Mouse (Mus musculus) gastrocnemius, postnatal 25 days (tissue): ENCODE data around the gene Ttll11. TPM values are rescaled to one million over a fixed set of nuclear protein-coding genes. Genes with fewer than 3 reads are reported as not detected.

ENCODE experiments used
- DNase-seq: peaks from one replicate; pipeline ENCODE4 v3.0.0; 2022
- total RNA-seq, 2 experiments: library from RNA; stranded (reverse); gene quantifications; 1 replicate in 1 of 2; 2 replicates in 1 of 2; pipeline ENCODE4 v1.2.3; 2021

Gene Ttll11
- total RNA-seq, 2 experiments from 2014 or later: 1.9 to 2.7 TPM

GRCm38 (mm10) chr2:35965883-35966513 is 13.7 kb downstream of the Ttll11 start:
- DNase-seq: no peak

DNA sequence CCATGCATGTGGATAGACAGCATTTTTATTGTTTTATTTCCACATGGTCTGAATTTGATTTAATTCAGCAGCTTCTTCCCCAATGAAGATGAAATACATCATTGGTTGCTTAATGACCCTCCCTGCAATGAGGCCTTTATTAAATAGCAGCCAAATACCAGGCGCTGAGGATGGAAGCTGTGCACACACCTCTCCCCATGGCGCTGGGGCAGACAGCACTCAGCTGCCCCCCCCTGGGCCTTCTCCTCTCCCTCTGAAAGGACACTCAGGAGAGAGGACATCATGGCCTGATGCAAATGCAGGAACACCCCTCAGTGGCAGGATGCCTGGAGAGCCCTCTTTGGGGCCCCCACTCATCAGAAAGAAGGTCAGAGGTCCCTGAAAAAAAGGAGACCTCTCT is 16.4 kb downstream of the Ttll11 start:
- no peak for DNase-seq

DNA sequence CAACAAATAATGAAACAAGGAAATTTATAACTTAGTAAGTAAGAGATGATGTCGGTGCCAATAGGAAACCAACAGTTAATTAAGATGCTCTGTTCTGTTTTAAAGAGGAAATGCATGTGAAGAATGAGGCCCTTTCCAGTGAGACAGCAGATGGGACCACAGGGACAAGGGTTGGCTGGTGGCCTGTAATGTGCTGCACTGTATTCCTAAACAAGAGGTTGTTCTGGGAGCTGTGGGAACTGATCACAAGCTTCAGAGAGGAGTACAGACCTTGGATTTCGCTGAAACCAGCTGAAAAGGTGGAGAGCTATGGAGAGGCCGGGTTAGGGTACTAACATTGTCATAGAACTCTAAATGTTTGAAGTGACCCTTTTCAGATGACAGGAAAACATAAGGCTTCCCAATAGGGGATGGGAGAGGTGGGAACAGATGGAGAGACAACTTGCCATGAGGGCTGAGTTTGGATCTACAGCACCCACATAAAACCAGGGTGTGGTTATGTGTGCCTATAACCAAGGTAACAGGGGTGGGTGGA is 18.1 kb downstream of the Ttll11 start:
- no peak for DNase-seq

GRCm38 (mm10) chr2:35957471-35958140 is 22.1 kb downstream of the Ttll11 start:
- DNase-seq: no peak

DNA sequence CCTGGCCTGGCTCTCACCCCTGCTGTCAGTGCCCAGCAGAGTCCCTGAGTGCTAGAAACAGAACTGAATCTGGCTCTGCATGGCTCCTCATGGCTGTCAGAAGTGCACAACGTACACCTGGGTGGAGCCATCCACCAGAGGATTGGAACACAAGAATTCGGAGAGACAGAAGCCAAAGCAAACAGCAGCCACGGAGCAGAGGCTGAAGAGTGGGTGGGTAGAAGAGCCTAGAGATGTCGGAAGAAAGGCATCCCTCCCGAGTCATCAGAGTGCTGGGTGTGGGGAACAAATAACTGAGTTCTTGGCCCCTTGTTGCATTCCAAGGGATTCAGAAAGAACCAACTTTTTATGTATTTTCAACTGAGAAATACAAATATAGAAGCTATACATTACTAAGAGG is 24.5 kb downstream of the Ttll11 start:
- DNase-seq: no peak

- DNase-seq: no peak
These were observed 27.3 kb downstream of the Ttll11 start for GRCm38 (mm10) chr2:35952187-35952958.

- DNase-seq: no peak
These were observed 34.8 kb downstream of the Ttll11 start for GRCm38 (mm10) chr2:35944896-35945295.

GRCm38 (mm10) chr2:35942960-35943359 is 36.8 kb downstream of the Ttll11 start:
- DNase-seq: no peak

- DNase-seq: no peak
These were observed 44.7 kb downstream of the Ttll11 start for GRCm38 (mm10) chr2:35935045-35935444.

DNA sequence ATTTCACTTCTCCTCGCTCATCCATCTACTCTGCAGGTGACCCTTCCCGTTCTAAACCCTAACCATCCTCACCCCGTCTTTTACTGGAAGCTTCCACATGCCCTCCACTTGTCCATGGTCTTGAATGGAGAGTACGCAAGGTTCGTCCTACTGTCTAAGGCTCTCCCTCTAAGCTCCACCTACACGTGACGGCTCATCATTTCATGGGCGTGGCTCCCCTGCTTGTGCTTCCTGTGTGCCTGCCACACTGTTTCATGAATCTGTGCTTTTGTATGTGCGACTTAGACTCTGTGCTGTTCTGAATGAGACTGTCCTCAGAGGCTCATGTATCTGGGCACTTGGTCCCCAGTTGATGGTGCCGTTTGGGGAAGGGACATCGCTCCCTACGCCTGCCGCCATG is 46.6 kb downstream of the Ttll11 start:
- no peak for DNase-seq

GRCm38 (mm10) chr2:35931619-35932018 is 48.1 kb downstream of the Ttll11 start:
- DNase-seq: no peak

- peak; percentile 36 for DNase-seq
These were observed 49.1 kb downstream of the Ttll11 start for GRCm38 (mm10) chr2:35930498-35931149.

GRCm38 (mm10) chr2:35928133-35928532 is 51.6 kb downstream of the Ttll11 start:
- peak; percentile 59 for DNase-seq

GRCm38 (mm10) chr2:35924947-35925346 is 54.8 kb downstream of the Ttll11 start:
- DNase-seq: no peak

- no peak for DNase-seq
These were observed 56.8 kb downstream of the Ttll11 start for GRCm38 (mm10) chr2:35922956-35923355.

DNA sequence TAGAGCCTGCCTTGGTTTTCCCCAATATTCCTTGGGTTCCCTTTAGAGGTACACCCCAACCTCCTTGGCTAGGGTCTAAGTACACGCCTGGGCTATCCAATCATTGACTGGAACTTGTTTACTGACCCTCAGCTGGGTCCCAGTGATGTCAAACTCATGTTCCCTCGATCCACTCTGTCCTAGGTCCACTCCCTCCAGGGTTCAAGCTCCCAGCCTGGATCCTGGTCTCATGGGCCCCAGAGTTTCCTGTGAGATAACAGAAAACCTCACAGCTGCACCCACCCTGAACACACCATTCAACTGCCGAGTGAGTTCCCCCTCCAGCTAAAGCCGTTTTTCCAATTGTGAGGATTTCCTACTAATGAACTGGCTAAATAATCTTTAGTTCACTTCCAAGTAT is 67.6 kb downstream of the Ttll11 start:
- DNase-seq: no peak

- DNase-seq: no peak
These were observed 68.0 kb downstream of the Ttll11 start for GRCm38 (mm10) chr2:35911675-35912074.

GRCm38 (mm10) chr2:35910740-35911139 is 69.0 kb downstream of the Ttll11 start:
- no peak for DNase-seq

GRCm38 (mm10) chr2:35909353-35909752 is 70.4 kb downstream of the Ttll11 start:
- DNase-seq: no peak

DNA sequence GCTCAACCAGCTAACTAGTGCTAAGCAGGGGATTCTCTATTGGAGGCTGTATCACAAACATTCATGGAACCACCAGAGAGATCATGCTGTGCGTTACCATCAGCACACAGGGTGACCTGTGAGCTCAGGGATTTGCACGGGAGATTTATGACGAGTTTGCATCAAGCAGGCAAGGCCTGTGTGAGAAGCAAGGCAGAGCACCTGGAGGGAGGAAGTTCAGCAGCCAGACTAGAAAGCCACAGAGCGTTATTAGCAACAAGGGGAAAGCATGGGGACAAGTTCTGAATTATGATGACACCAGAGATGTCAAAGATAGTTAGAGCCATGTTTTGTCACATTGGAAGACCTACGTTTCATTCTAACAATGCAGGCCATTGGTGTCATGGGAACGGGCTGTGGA is 72.1 kb downstream of the Ttll11 start:
- no peak for DNase-seq

DNA sequence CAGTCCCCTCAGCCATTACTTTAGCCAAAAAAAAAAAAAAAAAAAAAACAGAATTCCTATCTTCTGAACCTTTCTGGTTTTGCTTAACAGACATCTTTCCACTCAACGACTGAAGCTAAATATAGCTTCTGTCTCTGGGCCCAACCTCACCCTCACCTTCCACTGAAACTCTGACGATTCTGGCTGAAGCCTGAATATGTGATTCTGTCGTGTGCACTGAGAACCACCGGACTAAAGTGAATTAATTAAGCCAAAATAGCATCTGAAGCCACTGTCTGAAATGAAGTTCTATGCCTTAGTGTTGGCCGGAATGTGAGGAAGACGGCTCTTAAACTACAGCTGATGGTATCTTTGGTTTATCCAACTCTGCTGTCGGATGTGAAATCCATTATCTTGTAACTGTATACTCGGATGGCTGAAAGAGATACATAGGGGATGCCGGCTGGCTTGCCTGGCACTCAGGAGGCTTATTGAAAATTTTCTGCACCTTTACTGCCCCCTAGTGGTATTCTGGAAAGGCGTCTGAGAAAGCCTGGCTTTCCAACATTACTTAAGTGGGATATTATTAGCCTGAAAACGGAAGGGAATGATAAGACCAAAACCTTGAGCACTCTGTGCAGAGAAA is 73.4 kb downstream of the Ttll11 start:
- peak; percentile 51 for DNase-seq

- DNase-seq: no peak
These were observed 78.9 kb downstream of the Ttll11 start for GRCm38 (mm10) chr2:35900845-35901244.
